Mouse (Mus musculus): ENCODE results near the gene Tmem82. TPM values are rescaled to one million over a fixed set of nuclear protein-coding genes. Genes with fewer than 3 reads are reported as not detected.

Tmem82 gene
- total and polyA plus RNA-seq, 2 experiments from 2014 or later: 1.5 to 1.6 TPM

DNA sequence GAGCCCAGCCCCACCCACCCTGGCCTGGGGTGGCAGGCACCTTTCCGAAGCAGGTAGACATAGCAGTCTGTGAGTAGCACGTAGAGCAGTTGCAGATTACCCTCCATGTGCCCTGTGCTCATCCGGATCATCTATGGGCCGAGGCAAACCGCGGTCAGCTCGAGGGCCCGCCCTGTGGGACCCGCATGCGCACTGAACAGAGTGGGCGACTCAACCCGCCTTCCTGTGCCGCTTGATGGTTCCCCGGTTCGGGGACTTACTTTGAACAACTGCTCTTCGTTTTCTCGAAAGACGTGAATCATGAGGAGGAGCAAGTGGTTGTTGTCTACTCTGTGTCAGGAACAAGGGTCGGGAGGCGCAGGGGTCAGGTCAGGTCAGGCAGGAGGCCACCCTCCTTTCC, 12.8 kb upstream of the Tmem82 start:
- no peak overlapping the region for H3K9ac ChIP-seq (replicated peaks; ENCODE audit: low read length)
- H3K27ac ChIP-seq: no peak overlapping the region
- DNase-seq (ENCODE audit: low spot score) (no peak), ATAC-seq (no peak)
- no peak for TF ChIP-seq CTCF (IDR thresholded peaks at IDR 0.05; ENCODE audit: low read depth)
- no peaks in the 10 kb centered on the region for H3K27me3 ChIP-seq (ENCODE audit: insufficient read depth, low read length)
- H3K4me3 ChIP-seq (ENCODE audit: low read length): no peak overlapping the region
- no peak overlapping the region for H3K4me2 ChIP-seq (ENCODE audit: low read depth, low read length)
- WGBS: 96% methylated on average over 20 of the region's 20 CpGs
- peaks cover 78% of the 10 kb centered on the region for H3K36me3 ChIP-seq (ENCODE audit: insufficient read depth, low read length)
- H3K9me3 ChIP-seq (ENCODE audit: low read length): no peaks in the 10 kb centered on the region
- H3K4me1 ChIP-seq (ENCODE audit: insufficient read depth, low read length): no peaks in the 10 kb centered on the region

DNA sequence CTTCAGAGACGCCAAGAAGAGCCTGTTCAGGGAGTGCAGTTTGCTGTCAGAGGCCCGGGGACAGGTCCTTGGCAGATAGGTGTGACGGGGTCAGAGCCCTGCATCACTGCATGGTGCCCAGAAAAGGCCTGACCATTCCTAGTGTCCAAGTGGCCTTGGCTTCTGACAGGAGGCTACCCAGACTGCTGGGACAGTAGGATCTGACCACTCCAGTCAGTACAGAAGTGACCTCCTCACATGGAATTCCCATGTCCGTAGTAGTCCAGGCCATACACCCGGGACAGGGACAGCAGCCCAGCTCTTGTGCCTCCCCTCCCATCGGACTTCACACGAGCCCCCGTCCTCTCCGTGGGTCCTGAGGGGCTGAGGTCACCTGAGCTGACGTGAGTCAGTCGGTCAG, 11.6 kb upstream of the Tmem82 start:
- H3K9me3 ChIP-seq (ENCODE audit: low read length): no peaks in the 10 kb centered on the region
- no peaks in the 10 kb centered on the region for H3K4me1 ChIP-seq (ENCODE audit: insufficient read depth, low read length)
- no peak overlapping the region for H3K27ac ChIP-seq
- H3K9ac ChIP-seq (replicated peaks; ENCODE audit: low read length): no peak overlapping the region
- ATAC-seq (no peak), DNase-seq (ENCODE audit: low spot score) (no peak)
- H3K27me3 ChIP-seq (ENCODE audit: insufficient read depth, low read length): no peaks in the 10 kb centered on the region
- no peak for TF ChIP-seq CTCF (IDR thresholded peaks at IDR 0.05; ENCODE audit: low read depth)
- no peak overlapping the region for H3K4me3 ChIP-seq (ENCODE audit: low read length)
- no peak overlapping the region for H3K4me2 ChIP-seq (ENCODE audit: low read depth, low read length)
- H3K36me3 ChIP-seq (ENCODE audit: insufficient read depth, low read length): peaks cover 78% of the 10 kb centered on the region
- 94% methylated on average over 11 of the region's 11 CpGs for WGBS

DNA sequence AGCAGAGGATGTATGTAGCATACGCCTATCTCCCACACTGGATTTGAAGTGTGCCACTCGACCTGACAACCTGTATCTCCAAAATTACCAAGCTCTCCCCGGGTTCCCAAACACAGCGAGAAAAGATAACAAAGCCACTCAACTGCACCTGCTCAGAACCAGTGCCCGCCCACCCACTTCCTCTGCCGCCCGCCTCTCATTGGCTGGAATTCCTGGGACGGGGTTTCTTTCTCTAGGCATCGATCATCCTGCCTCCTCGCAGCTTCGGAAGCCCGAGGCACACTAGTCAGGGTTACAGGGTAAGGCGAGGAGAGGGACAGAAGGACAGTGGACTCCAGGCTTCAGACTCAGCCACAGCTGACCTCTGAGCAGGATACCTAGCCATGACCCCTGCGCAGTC, 10.2 kb upstream of the Tmem82 start:
- ATAC-seq (no peak), DNase-seq (ENCODE audit: low spot score) (no peak)
- TF ChIP-seq CTCF (IDR thresholded peaks at IDR 0.05; ENCODE audit: low read depth): no peak
- Histone ChIP-seq H3K9ac (replicated peaks; ENCODE audit: low read length) (no peak overlapping the region), H3K27ac (no peak overlapping the region), H3K4me1 (ENCODE audit: insufficient read depth, low read length) (no peaks in the 10 kb centered on the region), H3K4me2 (ENCODE audit: low read depth, low read length) (no peak overlapping the region), H3K9me3 (ENCODE audit: low read length) (no peaks in the 10 kb centered on the region), H3K4me3 (ENCODE audit: low read length) (no peak overlapping the region), H3K36me3 (ENCODE audit: insufficient read depth, low read length) (peaks cover 67% of the 10 kb centered on the region), H3K27me3 (ENCODE audit: insufficient read depth, low read length) (no peaks in the 10 kb centered on the region)
- 85% methylated on average over 14 of the region's 14 CpGs for WGBS

DNA sequence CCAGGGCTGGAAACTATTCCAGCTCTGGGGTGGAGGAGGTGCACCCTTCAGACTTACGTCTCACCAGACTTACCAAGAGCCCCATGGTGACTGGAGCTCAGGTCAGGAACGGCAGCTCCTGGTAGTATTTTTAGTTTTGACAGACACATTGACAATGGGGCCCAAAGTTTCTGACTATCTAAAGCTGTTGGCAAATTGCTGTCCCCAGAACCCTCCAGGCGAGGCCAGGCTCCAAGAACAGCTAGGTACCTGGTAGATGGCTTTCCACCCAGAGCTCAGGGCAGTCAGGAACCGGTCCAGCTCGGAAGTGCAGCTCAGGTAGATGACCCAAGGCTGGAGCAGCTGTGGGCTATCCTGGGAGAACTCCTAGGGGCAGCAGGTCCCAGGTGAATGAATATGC, 9.1 kb upstream of the Tmem82 start:
- Histone ChIP-seq H3K36me3 (ENCODE audit: insufficient read depth, low read length) (peaks cover 59% of the 10 kb centered on the region), H3K4me3 (ENCODE audit: low read length) (no peak overlapping the region), H3K9ac (replicated peaks; ENCODE audit: low read length) (no peak overlapping the region), H3K27me3 (ENCODE audit: insufficient read depth, low read length) (no peaks in the 10 kb centered on the region), H3K4me1 (ENCODE audit: insufficient read depth, low read length) (0 out of 2 replicates have a peak, but pooled peaks cover 2% of the 10 kb centered on the region), H3K4me2 (ENCODE audit: low read depth, low read length) (no peak overlapping the region), H3K9me3 (ENCODE audit: low read length) (no peaks in the 10 kb centered on the region), H3K27ac (no peak overlapping the region)
- no peak for ATAC-seq
- 81% methylated on average over 5 of the region's 5 CpGs for whole genome bisulfite sequencing
- no peak for TF ChIP-seq CTCF (IDR thresholded peaks at IDR 0.05; ENCODE audit: low read depth)
- DNase-seq (ENCODE audit: low spot score): no peak

GRCm38 (mm10) chr4:141625774-141626550, 7.5 kb upstream of the Tmem82 start:
- 0 out of 2 replicates have a peak, but pooled peaks cover 2% of the 10 kb centered on the region for H3K4me1 ChIP-seq (ENCODE audit: insufficient read depth, low read length)
- no peak overlapping the region for H3K4me2 ChIP-seq (ENCODE audit: low read depth, low read length)
- ATAC-seq (no peak), DNase-seq (ENCODE audit: low spot score) (no peak)
- peak overlapping the region; percentile 26; the same call in 1 of the 2 replicates for H3K27ac ChIP-seq
- no peaks in the 10 kb centered on the region for H3K27me3 ChIP-seq (ENCODE audit: insufficient read depth, low read length)
- no peak overlapping the region for H3K4me3 ChIP-seq (ENCODE audit: low read length)
- H3K36me3 ChIP-seq (ENCODE audit: insufficient read depth, low read length): peaks cover 44% of the 10 kb centered on the region
- WGBS: 85% methylated on average over 16 of the region's 16 CpGs
- no peaks in the 10 kb centered on the region for H3K9me3 ChIP-seq (ENCODE audit: low read length)
- H3K9ac ChIP-seq (replicated peaks; ENCODE audit: low read length): no peak overlapping the region
- no peak for TF ChIP-seq CTCF (IDR thresholded peaks at IDR 0.05; ENCODE audit: low read depth)

DNA sequence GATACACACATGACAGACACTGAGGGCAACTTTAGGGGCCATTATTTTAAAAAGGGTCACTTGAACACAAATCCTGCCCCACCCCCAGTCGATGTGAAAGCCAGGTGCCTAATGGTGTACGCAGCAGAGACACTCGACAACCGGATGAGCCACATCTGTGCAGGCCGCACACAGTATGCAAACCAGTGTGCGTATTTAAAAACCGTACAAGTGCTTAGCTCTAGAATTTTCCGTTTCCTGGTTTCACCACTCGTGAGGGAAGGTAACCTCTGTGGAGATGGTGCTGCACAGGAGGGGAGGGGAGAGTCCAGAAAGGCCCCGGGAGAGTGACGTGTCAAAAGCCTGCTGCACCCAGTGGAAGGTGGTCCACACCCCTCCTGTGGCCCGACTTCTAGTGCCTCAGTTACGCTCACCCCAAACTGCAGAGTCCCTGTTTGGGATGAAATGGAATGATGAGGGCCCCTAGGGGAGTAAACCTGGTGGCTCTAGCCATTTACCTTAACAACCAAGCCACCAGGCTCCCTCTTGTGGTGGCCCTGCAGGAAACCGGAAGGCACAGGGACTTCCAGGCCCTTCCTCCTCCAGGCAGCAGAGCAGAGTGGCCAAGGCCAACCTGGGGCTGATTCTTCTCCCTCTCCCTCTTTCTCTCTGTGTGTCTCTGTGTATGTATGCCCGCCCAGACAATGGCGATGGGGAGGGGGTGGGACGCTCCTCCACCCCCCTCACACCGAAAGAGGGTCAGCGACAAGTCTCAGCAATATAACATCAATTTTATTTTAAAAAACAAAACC, 6.7 kb upstream of the Tmem82 start:
- 75% methylated on average over 19 of the region's 19 CpGs for WGBS
- Histone ChIP-seq H3K27me3 (ENCODE audit: insufficient read depth, low read length) (no peaks in the 10 kb centered on the region), H3K36me3 (ENCODE audit: insufficient read depth, low read length) (peaks cover 36% of the 10 kb centered on the region), H3K4me3 (ENCODE audit: low read length) (no peak overlapping the region), H3K4me1 (ENCODE audit: insufficient read depth, low read length) (0 out of 2 replicates have a peak, but pooled peaks cover 2% of the 10 kb centered on the region), H3K4me2 (ENCODE audit: low read depth, low read length) (no peak overlapping the region), H3K9ac (replicated peaks; ENCODE audit: low read length) (no peak overlapping the region), H3K9me3 (ENCODE audit: low read length) (no peaks in the 10 kb centered on the region), H3K27ac (peak overlapping the region; percentile 26; the same call in 1 of the 2 replicates)
- DNase-seq (ENCODE audit: low spot score) (no peak), ATAC-seq (no peak)
- peak; percentile 62 for TF ChIP-seq CTCF (IDR thresholded peaks at IDR 0.05; ENCODE audit: low read depth)

Data from hindbrain, postnatal 0 days (tissue).